Mouse (Mus musculus): ENCODE results near the gene Dnase2a. TPM values are rescaled to one million over a fixed set of nuclear protein-coding genes. Genes with fewer than 3 reads are reported as not detected.

Gene Dnase2a
- total RNA-seq, 2 experiments from 2014 or later, result 31.9 to 99.8 TPM

DNA sequence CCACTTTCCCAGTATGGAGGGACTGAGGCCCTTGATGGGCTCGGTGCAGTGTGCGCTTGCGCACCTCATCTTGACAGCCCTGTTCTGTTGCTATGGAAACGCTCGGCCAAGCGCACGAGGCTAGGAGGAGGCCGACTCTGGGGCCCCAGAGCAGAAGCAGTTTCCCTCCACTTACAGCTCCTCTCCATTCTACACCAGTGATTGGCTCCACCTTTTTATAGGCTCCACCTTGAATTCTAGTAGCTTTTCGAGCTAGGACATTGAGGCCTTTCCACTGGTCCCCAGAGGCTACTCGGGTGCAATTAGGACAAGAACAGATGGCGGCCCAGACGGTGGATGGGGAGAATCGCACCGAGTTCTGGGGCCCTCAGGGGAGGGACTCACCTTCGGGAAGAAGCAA is 26.5 kb downstream of the Dnase2a start:
- no peak for ATAC-seq (replicated peaks; ENCODE audit: low FRiP score, poor library complexity, severe bottlenecking)

- ATAC-seq (replicated peaks; ENCODE audit: low FRiP score, poor library complexity, severe bottlenecking), result no peak
Observed at GRCm38 (mm10) chr8:84935489-84935888, 27.1 kb downstream of the Dnase2a start.

- no peak for ATAC-seq (replicated peaks; ENCODE audit: low FRiP score, poor library complexity, severe bottlenecking)
Observed at GRCm38 (mm10) chr8:84936041-84936961, 27.9 kb downstream of the Dnase2a start.

GRCm38 (mm10) chr8:84936962-84937546 is 28.7 kb downstream of the Dnase2a start, which contains the start of gene Mast1:
Gene Mast1 (minus strand): TSS chr8:84937359.
- peak; percentile 71 for ATAC-seq (replicated peaks; ENCODE audit: low FRiP score, poor library complexity, severe bottlenecking)

DNA sequence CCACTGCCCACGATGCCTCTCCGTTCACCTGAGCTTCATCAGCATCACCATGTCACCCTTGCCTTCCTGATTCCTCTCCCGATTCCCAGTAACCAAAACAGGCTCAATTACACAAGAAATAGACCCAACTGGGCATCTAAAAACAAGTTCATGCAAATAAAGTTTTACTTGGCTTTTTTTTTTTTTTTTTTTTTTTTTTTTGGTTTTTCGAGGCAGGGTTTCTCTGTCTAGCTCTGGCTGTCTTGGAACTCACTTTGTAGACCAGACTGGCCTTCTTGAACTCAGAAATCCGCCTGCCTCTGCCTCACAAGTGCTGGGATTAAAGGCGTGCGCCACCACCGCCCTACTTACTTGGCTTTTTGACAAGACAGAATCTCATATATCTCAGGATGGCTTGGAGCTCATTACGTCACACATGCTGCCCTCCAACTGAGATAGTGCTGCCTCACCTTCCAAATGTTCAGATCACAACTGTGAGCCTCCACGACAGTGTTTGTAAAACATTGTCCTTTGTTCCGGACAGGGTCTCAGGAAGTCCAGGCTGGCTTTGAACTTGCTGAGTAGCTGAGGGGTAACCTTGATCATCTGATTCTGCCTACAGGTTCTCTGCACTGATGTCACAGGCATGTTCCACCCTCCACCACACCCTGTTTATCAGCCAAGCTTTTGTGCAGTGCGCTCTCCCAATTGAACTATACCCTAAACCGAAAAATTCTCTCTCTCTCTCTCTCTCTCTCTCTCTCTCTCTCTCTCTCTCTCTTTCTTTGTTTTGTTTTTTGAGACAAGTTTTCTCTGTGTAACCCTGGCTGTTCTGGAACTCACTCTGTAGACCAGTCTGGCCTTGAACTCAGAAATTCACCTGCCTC is 29.5 kb downstream of the Dnase2a start:
- no peak for ATAC-seq (replicated peaks; ENCODE audit: low FRiP score, poor library complexity, severe bottlenecking)

DNA sequence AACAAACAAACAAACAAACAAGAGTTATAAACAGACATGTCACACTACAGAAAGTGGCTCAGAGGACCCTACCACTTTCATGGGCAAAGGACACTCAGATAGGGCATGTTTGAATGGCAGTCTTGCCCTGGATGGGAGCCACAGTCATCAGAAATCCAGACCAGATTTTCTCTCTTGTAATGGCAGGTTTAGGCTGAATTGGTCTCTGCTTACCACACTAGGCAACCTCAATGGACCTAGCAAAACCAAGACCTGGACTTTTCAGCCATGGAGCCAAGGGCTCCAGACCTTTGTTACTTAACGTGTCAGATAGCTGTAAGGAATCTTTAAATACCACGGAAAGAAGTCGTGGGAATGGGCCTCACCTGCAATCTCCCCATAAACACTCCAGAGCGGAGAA is 35.3 kb downstream of the Dnase2a start:
- no peak for ATAC-seq (replicated peaks; ENCODE audit: low FRiP score, poor library complexity, severe bottlenecking)

DNA sequence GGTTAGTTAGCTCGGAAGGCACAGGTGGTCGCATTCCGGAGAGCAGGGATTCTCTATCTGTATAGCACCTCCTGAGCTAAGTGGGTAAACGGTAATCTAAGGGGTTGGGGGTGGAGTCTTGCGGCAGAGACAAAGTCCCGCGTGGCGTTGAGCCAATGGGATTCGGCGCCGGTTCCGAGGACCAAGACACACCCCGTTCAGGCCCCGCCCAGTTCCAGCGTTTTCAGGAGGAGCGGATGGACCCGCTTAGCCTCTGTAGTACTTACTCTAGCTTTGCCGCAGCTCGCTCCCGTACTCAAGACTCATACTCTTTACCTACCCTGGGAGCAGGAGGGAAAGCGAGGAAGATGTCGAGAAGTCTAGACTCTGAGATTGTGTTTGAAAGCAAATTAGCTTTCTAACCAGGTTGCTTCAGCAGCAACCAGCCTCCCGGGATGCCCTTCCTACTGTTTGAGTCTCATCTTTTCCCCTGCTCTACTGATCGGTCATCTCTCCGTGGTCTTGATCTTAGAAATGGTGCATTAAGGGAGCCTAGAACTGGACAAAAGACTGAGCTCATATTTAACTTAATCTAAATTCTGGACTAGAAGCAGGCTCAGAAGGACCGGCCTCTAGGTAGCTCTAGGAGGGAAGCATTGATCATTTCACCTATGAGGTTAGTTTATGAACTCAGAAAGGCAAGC is 36.3 kb downstream of the Dnase2a start:
- peak; percentile 82 for ATAC-seq (replicated peaks; ENCODE audit: low FRiP score, poor library complexity, severe bottlenecking)

GRCm38 (mm10) chr8:84945235-84945632 is 36.9 kb downstream of the Dnase2a start:
- ATAC-seq (replicated peaks; ENCODE audit: low FRiP score, poor library complexity, severe bottlenecking), result no peak

GRCm38 (mm10) chr8:84945633-84946527 is 37.5 kb downstream of the Dnase2a start:
- ATAC-seq (replicated peaks; ENCODE audit: low FRiP score, poor library complexity, severe bottlenecking), result no peak

DNA sequence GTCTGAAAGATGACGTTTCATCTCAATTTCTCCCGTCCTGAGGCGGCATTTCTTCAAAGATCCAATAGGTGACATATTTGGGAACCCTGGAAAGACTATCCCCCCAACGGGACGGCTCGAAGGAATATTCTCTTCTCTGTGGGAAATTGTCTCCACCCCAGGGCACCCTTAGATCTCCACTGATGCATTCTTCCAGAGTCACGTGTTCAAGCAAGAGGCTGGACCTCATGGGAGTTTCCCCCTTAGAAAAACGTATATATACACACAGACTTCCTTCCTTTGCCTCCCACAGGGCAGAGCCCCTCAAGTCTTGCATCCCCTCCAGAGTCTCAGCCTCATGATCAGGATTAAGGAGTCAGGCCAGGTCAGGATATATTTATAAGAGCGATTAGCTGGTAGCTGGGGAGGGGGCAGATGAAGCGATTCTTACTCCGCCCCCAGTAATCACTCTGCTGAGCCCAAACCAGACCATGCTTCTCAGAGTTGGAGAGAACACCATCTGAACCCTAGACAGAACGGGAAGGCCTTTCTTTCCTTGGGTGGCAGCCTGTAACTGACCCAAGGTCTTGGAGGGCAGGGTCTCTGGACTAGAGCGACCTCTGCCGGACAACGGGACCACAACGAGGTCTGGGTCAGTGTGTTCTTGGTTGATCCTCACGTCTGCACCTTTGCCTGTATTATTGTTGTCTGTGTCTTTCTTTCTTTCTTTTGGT is 38.3 kb downstream of the Dnase2a start, which contains the start of gene Rtbdn:
Rtbdn (plus strand) TSS at position 464 of the 713 bp plus-strand sequence.
- ATAC-seq (replicated peaks; ENCODE audit: low FRiP score, poor library complexity, severe bottlenecking), result 0 out of 2 replicates have a peak, but pooled peaks have one; percentile 18

DNA sequence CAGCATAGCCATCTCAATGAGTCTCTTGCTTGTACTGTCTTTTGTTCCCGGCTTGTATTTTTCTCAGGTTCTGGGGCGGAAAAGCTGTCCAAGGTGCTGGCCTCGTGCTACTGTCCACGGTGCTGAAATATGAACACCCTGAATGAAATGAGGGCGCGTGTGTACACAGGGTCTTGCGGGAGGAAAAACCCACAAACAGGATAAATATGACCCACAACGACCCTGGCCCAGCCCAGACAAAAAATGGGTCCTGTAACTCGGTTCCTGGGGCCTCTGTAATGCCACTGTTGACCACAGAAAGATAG is 38.8 kb downstream of the Dnase2a start:
- no peak for ATAC-seq (replicated peaks; ENCODE audit: low FRiP score, poor library complexity, severe bottlenecking)

- ATAC-seq (replicated peaks; ENCODE audit: low FRiP score, poor library complexity, severe bottlenecking), result no peak
Observed at GRCm38 (mm10) chr8:84949753-84950152, 41.4 kb downstream of the Dnase2a start.

GRCm38 (mm10) chr8:84952612-84953255 is 44.4 kb downstream of the Dnase2a start:
- ATAC-seq (replicated peaks; ENCODE audit: low FRiP score, poor library complexity, severe bottlenecking), result peak; percentile 86

- ATAC-seq (replicated peaks; ENCODE audit: low FRiP score, poor library complexity, severe bottlenecking), result peak; percentile 70
Observed at GRCm38 (mm10) chr8:84956768-84957167, 48.4 kb downstream of the Dnase2a start.

GRCm38 (mm10) chr8:84959811-84960210 is 51.5 kb downstream of the Dnase2a start:
- no peak for ATAC-seq (replicated peaks; ENCODE audit: low FRiP score, poor library complexity, severe bottlenecking)

GRCm38 (mm10) chr8:84963952-84964351 is 55.6 kb downstream of the Dnase2a start:
- no peak for ATAC-seq (replicated peaks; ENCODE audit: low FRiP score, poor library complexity, severe bottlenecking)

DNA sequence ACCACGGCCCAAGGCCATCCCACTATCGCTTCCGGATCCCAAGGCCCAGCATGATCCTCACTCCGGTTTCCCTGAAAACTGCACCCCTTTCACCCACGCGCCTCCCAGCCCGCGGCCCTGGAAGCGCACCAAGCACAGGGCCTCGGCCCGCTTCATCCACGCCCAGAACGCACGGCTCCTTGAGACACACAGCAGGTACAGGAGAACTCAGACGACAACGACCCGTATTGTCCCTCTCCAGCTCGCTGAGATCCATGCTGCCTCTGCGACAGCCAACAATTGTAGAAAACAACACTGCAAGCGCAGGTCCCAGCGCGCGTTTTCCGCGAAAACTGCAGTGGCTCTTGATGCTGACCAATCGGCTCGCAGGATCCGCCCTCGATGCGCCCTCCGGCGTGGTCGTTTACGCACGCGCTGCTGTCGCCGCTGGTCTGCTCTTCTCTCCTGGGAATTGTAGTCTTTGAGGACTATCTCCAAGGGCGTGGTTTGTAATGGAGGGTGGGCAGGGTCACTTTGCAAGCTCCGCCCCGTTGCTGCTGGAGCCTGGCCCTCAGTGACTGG is 57.5 kb downstream of the Dnase2a start:
- peak; percentile 76 for ATAC-seq (replicated peaks; ENCODE audit: low FRiP score, poor library complexity, severe bottlenecking)

All from erythroblast, adult 5-6 weeks (primary cell).